Mouse (Mus musculus) cerebellum, adult 2 months (tissue): ENCODE measurements around the gene Crb1.

Experiments
- CTCF ChIP-seq: fragments of 200-500 bp; IDR thresholded peaks from 2 replicates; pipeline ENCODE4 v1.5.1; 2011; ENCODE audit warnings: low read depth, mild to moderate bottlenecking, control low read depth, low read length, moderate library complexity, borderline replicate concordance; ENCODE audit not compliant: insufficient read depth
- POLR2A ChIP-seq: fragments of 200-500 bp; IDR thresholded peaks from 2 replicates; pipeline ENCODE4 v1.6.1; 2011; ENCODE audit warnings: low read length, control low read depth, borderline replicate concordance; ENCODE audit not compliant: insufficient read depth

- TF ChIP-seq POLR2A (no peak), CTCF (no peak)
Measured at GRCm38 (mm10) chr1:139174058-139174832, 202.7 kb downstream of the Crb1 start.
